Mouse (Mus musculus) lung, postnatal 0 days (tissue): ENCODE measurements around the gene Sec1.

Source experiments
- CTCF ChIP-seq: IDR thresholded peaks from 2 replicates; pipeline ENCODE4 v1.5.1; 2016; ENCODE audit warnings: antibody characterized with exemption, mild to moderate bottlenecking
- EP300 ChIP-seq: IDR thresholded peaks from 2 replicates; pipeline ENCODE4 v1.6.1; 2016; ENCODE audit warnings: antibody characterized with exemption, mild to moderate bottlenecking, control low read depth

GRCm38 (mm10) chr7:45717918-45718297 lies 23.7 kb upstream of the Sec1 start, which contains the start of gene Sphk2:
- TF ChIP-seq CTCF: peak; percentile 33
- peak; percentile 72 for TF ChIP-seq EP300
